Mouse (Mus musculus): ENCODE measurements around the gene Atg4d. TPM values are rescaled to one million over a fixed set of nuclear protein-coding genes. Genes with fewer than 3 reads are reported as not detected.

Gene Atg4d
- polyA plus RNA-seq, 1 experiment from 2014 or later: 53.1 TPM

- Histone ChIP-seq H3K4me2 (replicated peaks) (no peak overlapping the region), H3K27me3 (no peaks in the 10 kb centered on the region), H3K4me3 (no peak overlapping the region), H3K27ac (replicated peaks) (no peak overlapping the region), H3K9me3 (no peaks in the 10 kb centered on the region), H3K36me3 (no peaks in the 10 kb centered on the region), H3K9ac (replicated peaks) (no peak overlapping the region), H3K4me1 (no peaks in the 10 kb centered on the region)
- no peak for ATAC-seq (replicated peaks)
- WGBS: 83% methylated on average over 10 of the region's 10 CpGs
Observed at GRCm38 (mm10) chr9:21299014-21299413, 33.9 kb downstream of the Atg4d start.

GRCm38 (mm10) chr9:21305065-21305464 lies 40.0 kb downstream of the Atg4d start:
- no peak for ATAC-seq (replicated peaks)
- Histone ChIP-seq H3K27ac (replicated peaks) (no peak overlapping the region), H3K9me3 (no peaks in the 10 kb centered on the region), H3K36me3 (no peaks in the 10 kb centered on the region), H3K4me1 (no peaks in the 10 kb centered on the region), H3K9ac (replicated peaks) (no peak overlapping the region), H3K27me3 (no peaks in the 10 kb centered on the region), H3K4me2 (replicated peaks) (no peak overlapping the region), H3K4me3 (no peak overlapping the region)
- 85% methylated on average over 7 of the region's 7 CpGs for WGBS

GRCm38 (mm10) chr9:21309150-21309741 lies 44.2 kb downstream of the Atg4d start:
- H3K4me1 ChIP-seq: peaks cover 5% of the 10 kb centered on the region; the same call in 1 of the 2 replicates
- no peaks in the 10 kb centered on the region for H3K9me3 ChIP-seq
- no peak overlapping the region for H3K9ac ChIP-seq (replicated peaks)
- peaks cover 16% of the 10 kb centered on the region for H3K27me3 ChIP-seq
- no peaks in the 10 kb centered on the region for H3K36me3 ChIP-seq
- no peak overlapping the region for H3K4me3 ChIP-seq
- no peak for ATAC-seq (replicated peaks)
- H3K4me2 ChIP-seq (replicated peaks): no peak overlapping the region
- WGBS: 81% methylated on average over 15 of the region's 15 CpGs
- no peak overlapping the region for H3K27ac ChIP-seq (replicated peaks)

GRCm38 (mm10) chr9:21311695-21312094 lies 46.6 kb downstream of the Atg4d start:
- Histone ChIP-seq H3K4me3 (peak overlapping the region; percentile 18; the same call in 1 of the 2 replicates), H3K4me1 (peaks cover 5% of the 10 kb centered on the region; the same call in 1 of the 2 replicates), H3K36me3 (no peaks in the 10 kb centered on the region), H3K9me3 (no peaks in the 10 kb centered on the region), H3K27ac (replicated peaks) (no peak overlapping the region), H3K27me3 (peaks cover 16% of the 10 kb centered on the region), H3K9ac (replicated peaks) (no peak overlapping the region), H3K4me2 (replicated peaks) (no peak overlapping the region)
- 15% methylated on average over 7 of the region's 7 CpGs for WGBS
- ATAC-seq (replicated peaks): no peak

- WGBS: 11% methylated on average over 35 of the region's 35 CpGs
- Histone ChIP-seq H3K9me3 (no peaks in the 10 kb centered on the region), H3K4me2 (replicated peaks) (peak within 1 kb of the TSS; percentile 22; the same call in 1 of the 2 replicates), H3K4me3 (peak within 1 kb of the TSS; percentile 18), H3K27ac (replicated peaks) (no peak within 1 kb of the TSS), H3K4me1 (peaks cover 5% of the 10 kb centered on the region; the same call in 1 of the 2 replicates), H3K27me3 (peaks cover 16% of the 10 kb centered on the region), H3K9ac (replicated peaks) (no peak within 1 kb of the TSS), H3K36me3 (no peaks in the 10 kb centered on the region)
- ATAC-seq (replicated peaks): no peak
Observed at GRCm38 (mm10) chr9:21312134-21312533, 47.0 kb downstream of the Atg4d start, which contains the start of gene Ap1m2. Gene Ap1m2, minus strand, starts transcription at chr9:21312337.

GRCm38 (mm10) chr9:21313394-21313793 lies 48.3 kb downstream of the Atg4d start:
- H3K27me3 ChIP-seq: peaks cover 16% of the 10 kb centered on the region
- H3K9me3 ChIP-seq: no peaks in the 10 kb centered on the region
- H3K27ac ChIP-seq (replicated peaks): no peak overlapping the region
- H3K4me1 ChIP-seq: peaks cover 5% of the 10 kb centered on the region; the same call in 1 of the 2 replicates
- peak; percentile 64 for ATAC-seq (replicated peaks)
- no peak overlapping the region for H3K4me3 ChIP-seq
- H3K4me2 ChIP-seq (replicated peaks): no peak overlapping the region
- WGBS: 7% methylated on average over 11 of the region's 11 CpGs
- H3K36me3 ChIP-seq: no peaks in the 10 kb centered on the region
- H3K9ac ChIP-seq (replicated peaks): no peak overlapping the region

GRCm38 (mm10) chr9:21314367-21315140 lies 49.5 kb downstream of the Atg4d start:
- H3K4me1 ChIP-seq: peaks cover 5% of the 10 kb centered on the region; the same call in 1 of the 2 replicates
- no peaks in the 10 kb centered on the region for H3K36me3 ChIP-seq
- H3K4me3 ChIP-seq: no peak overlapping the region
- no peak overlapping the region for H3K27ac ChIP-seq (replicated peaks)
- H3K9me3 ChIP-seq: no peaks in the 10 kb centered on the region
- H3K9ac ChIP-seq (replicated peaks): no peak overlapping the region
- H3K4me2 ChIP-seq (replicated peaks): no peak overlapping the region
- ATAC-seq (replicated peaks): no peak
- H3K27me3 ChIP-seq: peaks cover 16% of the 10 kb centered on the region
- WGBS: 91% methylated on average over 9 of the region's 9 CpGs

GRCm38 (mm10) chr9:21315421-21315820 lies 50.3 kb downstream of the Atg4d start:
- Histone ChIP-seq H3K27ac (replicated peaks) (no peak overlapping the region), H3K9ac (replicated peaks) (no peak overlapping the region), H3K4me3 (no peak overlapping the region), H3K9me3 (no peaks in the 10 kb centered on the region), H3K4me1 (peaks cover 8% of the 10 kb centered on the region; the same call in 1 of the 2 replicates), H3K27me3 (peaks cover 16% of the 10 kb centered on the region), H3K36me3 (no peaks in the 10 kb centered on the region), H3K4me2 (replicated peaks) (no peak overlapping the region)
- WGBS: 59% methylated on average over 5 of the region's 5 CpGs
- no peak for ATAC-seq (replicated peaks)

GRCm38 (mm10) chr9:21316696-21317095 lies 51.6 kb downstream of the Atg4d start:
- H3K27me3 ChIP-seq: peaks cover 11% of the 10 kb centered on the region
- H3K27ac ChIP-seq (replicated peaks): no peak overlapping the region
- no peaks in the 10 kb centered on the region for H3K9me3 ChIP-seq
- no peak overlapping the region for H3K9ac ChIP-seq (replicated peaks)
- no peak overlapping the region for H3K4me3 ChIP-seq
- no peak overlapping the region for H3K4me2 ChIP-seq (replicated peaks)
- H3K36me3 ChIP-seq: no peaks in the 10 kb centered on the region
- ATAC-seq (replicated peaks): no peak
- WGBS: 76% methylated on average over 7 of the region's 7 CpGs
- peaks cover 15% of the 10 kb centered on the region for H3K4me1 ChIP-seq

GRCm38 (mm10) chr9:21318792-21319191 lies 53.7 kb downstream of the Atg4d start:
- no peak for ATAC-seq (replicated peaks)
- H3K27ac ChIP-seq (replicated peaks): no peak overlapping the region
- H3K4me3 ChIP-seq: no peak overlapping the region
- WGBS: 92% methylated on average over 6 of the region's 6 CpGs
- H3K9ac ChIP-seq (replicated peaks): no peak overlapping the region
- no peaks in the 10 kb centered on the region for H3K9me3 ChIP-seq
- H3K27me3 ChIP-seq: no peaks in the 10 kb centered on the region
- H3K4me2 ChIP-seq (replicated peaks): no peak overlapping the region
- no peaks in the 10 kb centered on the region for H3K36me3 ChIP-seq
- H3K4me1 ChIP-seq: peaks cover 17% of the 10 kb centered on the region

- Histone ChIP-seq H3K4me1 (peaks cover 17% of the 10 kb centered on the region), H3K36me3 (no peaks in the 10 kb centered on the region), H3K27me3 (no peaks in the 10 kb centered on the region), H3K4me2 (replicated peaks) (no peak overlapping the region), H3K9me3 (no peaks in the 10 kb centered on the region), H3K9ac (replicated peaks) (no peak overlapping the region), H3K27ac (replicated peaks) (no peak overlapping the region), H3K4me3 (no peak overlapping the region)
- ATAC-seq (replicated peaks): no peak
- 91% methylated on average over 4 of the region's 4 CpGs for WGBS
Observed at GRCm38 (mm10) chr9:21319503-21319902, 54.4 kb downstream of the Atg4d start.

- no peaks in the 10 kb centered on the region for H3K27me3 ChIP-seq
- no peak; the same call in 1 of the 2 replicates for ATAC-seq (replicated peaks)
- peak overlapping the region; percentile 83 for H3K9ac ChIP-seq (replicated peaks)
- 14% methylated on average over 4 of the region's 4 CpGs for WGBS
- H3K4me3 ChIP-seq: peak overlapping the region; percentile 88
- H3K9me3 ChIP-seq: no peaks in the 10 kb centered on the region
- H3K4me1 ChIP-seq: peaks cover 17% of the 10 kb centered on the region
- H3K27ac ChIP-seq (replicated peaks): no peak overlapping the region
- no peaks in the 10 kb centered on the region for H3K36me3 ChIP-seq
- H3K4me2 ChIP-seq (replicated peaks): peak overlapping the region; percentile 87
Observed at GRCm38 (mm10) chr9:21320280-21320618, 55.2 kb downstream of the Atg4d start.
